Mouse (Mus musculus) CD4-positive, CD25-positive, alpha-beta regulatory T cell (primary cell): ENCODE data around the gene Tmem19. TPM values are rescaled to one million over a fixed set of nuclear protein-coding genes. Genes with fewer than 3 reads are reported as not detected.

Experiments
- polyA plus RNA-seq: library from polyadenylated mRNA; unstranded; fragments of 100-300 nt; shearing (Covaris generic); gene quantifications from one replicate; pipeline ENCODE4 v1.2.1, GENCODE M21; 2017

Gene Tmem19
- 48.6 TPM for polyA plus RNA-seq

GRCm38 (mm10) chr10:115361840-115362622 lies at the start of gene Tmem19:
TSS of gene Tmem19 (minus strand) at chr10:115362501.

DNA sequence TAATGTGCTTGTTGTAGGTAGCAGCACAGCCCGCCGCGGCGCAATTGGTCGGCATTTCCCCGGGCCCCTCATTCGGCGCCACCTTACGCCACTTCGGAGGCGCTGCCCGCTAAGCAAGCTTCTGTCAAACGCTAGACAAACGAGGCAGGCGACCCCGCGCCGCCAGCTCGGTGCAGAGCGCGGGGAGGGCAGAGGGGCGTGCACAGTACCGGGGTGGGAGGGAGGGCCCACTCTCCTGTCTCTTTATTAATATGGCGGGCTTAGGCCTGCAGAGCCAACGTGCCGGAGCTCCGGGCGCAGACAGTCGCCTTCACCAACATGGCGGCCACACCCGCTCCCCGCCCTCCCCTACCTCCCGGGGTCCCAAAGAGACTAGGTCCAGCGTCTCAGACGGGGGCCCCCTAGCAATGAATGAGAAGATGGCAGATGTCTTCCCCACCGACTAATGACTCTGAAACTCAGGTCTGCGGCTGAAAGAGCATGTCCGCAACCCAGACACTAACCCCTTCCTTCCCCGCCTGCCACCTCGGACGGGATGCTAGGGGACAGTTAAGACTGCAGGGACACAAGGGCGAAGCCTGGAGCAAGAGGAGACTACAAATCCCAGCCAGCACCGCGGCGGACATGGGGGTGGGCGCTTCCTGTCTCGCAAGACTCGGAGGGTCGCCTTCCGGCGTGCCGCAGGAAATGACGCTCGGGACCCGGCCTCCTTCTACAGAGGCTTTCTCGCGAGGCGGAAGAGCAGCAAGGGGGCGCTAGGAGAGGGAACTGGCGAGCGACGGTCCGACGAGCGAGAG lies 22.1 kb upstream of the Tmem19 start, which contains the start of the genes Thap2 and Zfc3h1:
Thap2 (minus strand) TSS at position 223 of the 797 bp plus-strand sequence.
Zfc3h1 (plus strand) TSS at position 739 of the 797 bp plus-strand sequence.

DNA sequence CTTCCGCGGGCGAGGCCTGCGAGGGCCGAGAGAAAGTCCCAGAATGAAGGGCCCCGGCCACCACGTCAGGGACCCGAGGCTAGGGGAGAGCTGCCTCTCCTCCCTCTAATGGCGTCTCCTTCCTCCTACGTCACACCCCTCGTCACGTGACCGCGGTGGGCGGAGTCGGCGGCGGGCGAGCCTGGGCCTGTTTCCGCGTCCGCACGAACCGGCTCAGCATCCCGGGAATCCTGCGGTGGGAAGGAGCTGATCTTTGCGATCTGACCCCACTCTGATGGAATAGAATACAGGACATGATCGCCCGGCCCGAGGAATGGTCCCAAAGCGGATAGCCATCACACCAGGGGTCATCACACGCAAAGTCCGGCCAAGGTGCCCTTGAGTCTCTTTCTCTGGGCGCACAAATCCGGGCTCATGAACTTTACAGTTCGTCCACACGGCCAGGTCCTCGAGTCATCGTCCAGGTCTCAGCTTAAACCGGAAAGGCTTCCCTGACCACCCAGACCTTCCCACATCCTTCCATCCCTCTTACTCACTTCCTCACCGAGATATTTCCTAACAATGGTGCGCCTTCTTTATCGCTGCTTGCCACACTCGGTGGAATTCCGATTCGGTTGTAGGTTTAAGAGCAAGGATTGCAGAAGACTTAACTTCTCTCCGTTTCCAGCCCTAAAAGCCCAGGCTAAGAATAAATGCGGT lies 46.7 kb downstream of the Tmem19 start, which contains the start of gene Rab21:
Rab21 (minus strand) TSS at position 122 of the 699 bp plus-strand sequence.

Other genes with a start within 250 kb of the Tmem19 start
- 0.07 TPM for gene Tph2, start 177.5 kb downstream of the Tmem19 start, polyA plus RNA-seq
- 94.8 TPM for gene Tbc1d15, start 111.0 kb downstream of the Tmem19 start, polyA plus RNA-seq
- 57.7 TPM for gene Rab21, start 46.9 kb downstream of the Tmem19 start, polyA plus RNA-seq
- gene Thap2, start 21.9 kb upstream of the Tmem19 start, polyA plus RNA-seq, result 10.7 TPM
- gene Zfc3h1, start 22.5 kb upstream of the Tmem19 start, polyA plus RNA-seq, result 42.9 TPM
- not detected for gene A930009A15Rik, start 207.5 kb upstream of the Tmem19 start, polyA plus RNA-seq
- 0.12 TPM for gene Lgr5, start 225.3 kb upstream of the Tmem19 start, polyA plus RNA-seq